In the genomic region with DNA sequence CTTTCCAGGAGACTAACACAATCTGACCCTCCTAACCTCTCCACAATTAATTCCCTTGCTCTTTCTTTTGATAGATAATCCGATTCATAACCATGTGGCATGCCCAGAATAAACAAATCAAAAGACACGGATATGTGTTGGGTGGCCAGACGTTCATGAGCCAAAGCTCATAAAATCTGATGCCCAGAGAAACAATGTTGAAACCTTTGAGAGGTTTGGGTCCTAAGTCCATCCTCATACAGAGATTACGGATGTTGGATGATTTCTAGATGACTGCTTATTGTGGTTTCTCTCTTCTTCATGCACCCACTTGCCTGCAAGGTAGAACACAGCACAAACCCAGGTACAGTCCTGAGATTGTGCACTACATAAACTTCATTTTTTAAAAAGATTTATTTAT, we compare ENCODE assay signal across 21 mouse cellular contexts. TPM values are rescaled to one million over a fixed set of nuclear protein-coding genes. Genes with fewer than 3 reads are reported as not detected.
A peak's percentile ranks its signal among the peaks of the same experiment; 100 is the strongest.
DNase-seq lines count a peak whose midpoint lies in the region; ATAC-seq and TF ChIP-seq lines count a peak whose summit lies in the region.
"Had no signal": no experiment of that assay in that cellular context is flagged by ENCODE, and none has a peak within 500 bp of the region (broad histone marks: within the 10 kb centered on the region; RNA-seq: fewer than 3 reads in every experiment).

No protein-coding gene starts in this region.

- H3K4me1 ChIP-seq in intestine, embryonic 16.5 days (ENCODE audit: control insufficient read depth, insufficient read depth, low read length) = peaks cover 4% of the 10 kb centered on the region; the same call in 1 of the 2 replicates
- peaks cover under 1% of the 10 kb centered on the region; the same call in 1 of the 2 replicates for H3K4me1 ChIP-seq in intestine, embryonic 15.5 days (replicated peaks)
- H3K4me1 ChIP-seq in liver, adult 2 months (ENCODE audit: control insufficient read depth, insufficient read depth, low read length) = peaks cover 19% of the 10 kb centered on the region
- H3K4me1 ChIP-seq in intestine, postnatal 0 days (replicated peaks; ENCODE audit: control insufficient read depth, insufficient read depth, low read length) = no peaks in the 10 kb centered on the region
- peaks cover 10% of the 10 kb centered on the region; the same call in 1 of the 2 replicates for H3K4me1 ChIP-seq in small intestine, adult 2 months (ENCODE audit: control insufficient read depth, insufficient read depth, insufficient read length, low read length)

- H3K27me3 ChIP-seq in intestine, embryonic 16.5 days (replicated peaks; ENCODE audit: control insufficient read depth, insufficient read depth, low read length) = no peaks in the 10 kb centered on the region
- no peaks in the 10 kb centered on the region for H3K27me3 ChIP-seq in intestine, embryonic 15.5 days (replicated peaks)
- H3K27me3 ChIP-seq in liver, adult 2 months (ENCODE audit: control insufficient read depth, insufficient read depth, low read length) = no peaks in the 10 kb centered on the region
- H3K27me3 ChIP-seq in intestine, postnatal 0 days (replicated peaks; ENCODE audit: control insufficient read depth, insufficient read depth, low read length) = no peaks in the 10 kb centered on the region
- no peaks in the 10 kb centered on the region for H3K27me3 ChIP-seq in small intestine, adult 2 months (ENCODE audit: control insufficient read depth, insufficient read depth, low read length)
- H3K27me3 ChIP-seq: CH12.LX, Patski had no signal

- peaks cover 28% of the 10 kb centered on the region; the same call in 1 of the 2 replicates for H3K79me2 ChIP-seq in liver, adult 2 months (ENCODE audit: control insufficient read depth, insufficient read depth, low read length)

- peak; percentile 18 for ATAC-seq in intestine, embryonic 16.5 days
- no peak; the same call in 1 of the 2 replicates for ATAC-seq in intestine, embryonic 15.5 days
- peak; percentile 62 for ATAC-seq in intestine, postnatal 0 days
- ATAC-seq: activated CD4-positive, CD25-positive, alpha-beta regulatory T cell, adult 4 months; CD4-positive, CD25-positive, alpha-beta regulatory T cell, adult 4 months; Patski had no signal

- DNase-seq in liver, adult 2 months (ENCODE audit: extremely low read depth, low read depth, low spot score) = peak; percentile 96
- no peak for DNase-seq in liver
- no peak for DNase-seq in gastrocnemius, postnatal 14 days
- no peak for DNase-seq in ovary, postnatal 14 days (ENCODE audit: low spot score)
- DNase-seq: adrenal gland, adult 2 months; adrenal gland, adult 8-10 months; adrenal gland, postnatal 10 days; adrenal gland, postnatal 14 days; adrenal gland, postnatal 25 days; adrenal gland, postnatal 36 days; B cell, adult 2 months; cerebellum, adult 11 months; cerebellum, adult 11-12 months had no signal

- no peak overlapping the region for H3K4me2 ChIP-seq in intestine, embryonic 16.5 days (ENCODE audit: low read depth, low read length)
- H3K4me2 ChIP-seq in intestine, embryonic 15.5 days (replicated peaks) = no peak overlapping the region
- no peak overlapping the region for H3K4me2 ChIP-seq in intestine, postnatal 0 days (replicated peaks; ENCODE audit: low read depth)

- WGBS in intestine, embryonic 16.5 days = 69% methylated on average over 4 of the region's 4 CpGs
- 74% methylated on average over 4 of the region's 4 CpGs for WGBS in intestine, embryonic 15.5 days
- 18% methylated on average over 4 of the region's 4 CpGs for WGBS in liver, adult 2 months
- WGBS in intestine, postnatal 0 days = 32% methylated on average over 4 of the region's 4 CpGs
- WGBS in small intestine, adult 2 months = 26% methylated on average over 4 of the region's 4 CpGs

- no peaks in the 10 kb centered on the region for H3K9me3 ChIP-seq in intestine, embryonic 16.5 days (ENCODE audit: control insufficient read depth, low read length)
- H3K9me3 ChIP-seq in intestine, embryonic 15.5 days = no peaks in the 10 kb centered on the region
- H3K9me3 ChIP-seq in intestine, postnatal 0 days (ENCODE audit: control insufficient read depth) = no peaks in the 10 kb centered on the region

- no peak for TF ChIP-seq POLR2A in liver, adult 2 months (IDR thresholded peaks at IDR 0.05; ENCODE audit: extremely low read depth, insufficient read depth, low read length)
- TF ChIP-seq POLR2A in small intestine, adult 2 months (IDR thresholded peaks at IDR 0.05; ENCODE audit: low read depth, low read length) = no peak

- no peak overlapping the region for H3K27ac ChIP-seq in intestine, embryonic 16.5 days (ENCODE audit: low read length)
- H3K27ac ChIP-seq in intestine, embryonic 15.5 days = no peak overlapping the region
- H3K27ac ChIP-seq in liver, adult 2 months (replicated peaks; ENCODE audit: insufficient read depth, low read depth, low read length) = peak overlapping the region; percentile 59
- peak overlapping the region; percentile 11; the same call in 1 of the 2 replicates for H3K27ac ChIP-seq in intestine, postnatal 0 days (ENCODE audit: low read depth, low read length)
- H3K27ac ChIP-seq in small intestine, adult 2 months (ENCODE audit: insufficient read depth, low read depth, low read length) = peak overlapping the region; percentile 34

- no peak overlapping the region for H3K9ac ChIP-seq in intestine, embryonic 16.5 days (ENCODE audit: low read depth, low read length)
- no peak overlapping the region for H3K9ac ChIP-seq in intestine, embryonic 15.5 days
- H3K9ac ChIP-seq in liver, adult 2 months (ENCODE audit: low read depth, low read length) = no peak overlapping the region
- no peak overlapping the region for H3K9ac ChIP-seq in intestine, postnatal 0 days (ENCODE audit: low read depth, low read length)

- H3K36me3 ChIP-seq in intestine, embryonic 16.5 days (ENCODE audit: control insufficient read depth, insufficient read depth, low read length) = no peaks in the 10 kb centered on the region
- peaks cover 3% of the 10 kb centered on the region; the same call in 1 of the 2 replicates for H3K36me3 ChIP-seq in intestine, embryonic 15.5 days
- H3K36me3 ChIP-seq in liver, adult 2 months (ENCODE audit: control insufficient read depth, insufficient read depth, low read length) = peaks cover 22% of the 10 kb centered on the region
- H3K36me3 ChIP-seq in intestine, postnatal 0 days (ENCODE audit: control insufficient read depth, insufficient read depth) = peaks cover 6% of the 10 kb centered on the region
- peaks cover 20% of the 10 kb centered on the region for H3K36me3 ChIP-seq in small intestine, adult 2 months (ENCODE audit: control insufficient read depth, insufficient read depth, low read length)

- no peak overlapping the region for H3K4me3 ChIP-seq in intestine, embryonic 16.5 days (ENCODE audit: low read length)
- H3K4me3 ChIP-seq in intestine, embryonic 15.5 days (replicated peaks) = no peak overlapping the region
- no peak overlapping the region for H3K4me3 ChIP-seq in liver, adult 2 months (ENCODE audit: insufficient read depth, low read depth, low read length)
- no peak overlapping the region for H3K4me3 ChIP-seq in intestine, postnatal 0 days (ENCODE audit: low read depth, low read length)
- no peak overlapping the region for H3K4me3 ChIP-seq in small intestine, adult 2 months (ENCODE audit: low read depth, low read length)

- intact Hi-C loops in gastrocnemius, postnatal 14 days (cut with DNase I; ENCODE audit: low total_unique reads) = loop anchor here (10.0 kb wide), 1 partner anchor 45 kb away; a partner anchor contains a TSS

- no peak for TF ChIP-seq CTCF in liver, adult 2 months (IDR thresholded peaks at IDR 0.05; ENCODE audit: low read depth, low read length)
- no peak for TF ChIP-seq CTCF in intestine, postnatal 0 days (IDR thresholded peaks at IDR 0.05; ENCODE audit: low read depth)
- no peak for TF ChIP-seq CTCF in small intestine, adult 2 months (IDR thresholded peaks at IDR 0.05; ENCODE audit: extremely low read depth, insufficient read length, insufficient replicate concordance, low read depth, low read length)

RNA-seq across cellular contexts. Expression of a gene that starts 7.6 kb away (rescaled TPM):
- polyA plus RNA-seq in intestine, embryonic 16.5 days (2015; fragmentation: Nextera tagmentation; extraction: Ambion mirVana) = 104 and 115 TPM in 2 replicates
- polyA plus RNA-seq in intestine, embryonic 15.5 days (2015; fragmentation: Nextera tagmentation; extraction: Ambion mirVana) = 98.6 and 101 TPM in 2 replicates
- total RNA-seq in liver, adult 2 months (2014; rRNA removed) = 241 and 247 TPM in 2 replicates
- 183 and 205 TPM in 2 replicates for polyA plus RNA-seq in liver, adult 2 months (2012; rRNA removed)
- polyA plus RNA-seq in intestine, postnatal 0 days (2015; fragmentation: Nextera tagmentation; extraction: Ambion mirVana) = 70.4 and 73.9 TPM in 2 replicates
- 96.9 and 124 TPM in 2 replicates for polyA plus RNA-seq in small intestine, adult 2 months (2012; rRNA removed)
- 10 to 100 TPM; 54.4 to 54.5 TPM for total RNA-seq in gastrocnemius, postnatal 14 days (2021)

RNA-seq across cellular contexts. Expression of a gene that starts 50.1 kb away (rescaled TPM):
- polyA plus RNA-seq in intestine, embryonic 16.5 days (2015; fragmentation: Nextera tagmentation; extraction: Ambion mirVana) = 27.0 and 27.2 TPM in 2 replicates
- polyA plus RNA-seq in intestine, embryonic 15.5 days (2015; fragmentation: Nextera tagmentation; extraction: Ambion mirVana) = 29.7 and 29.9 TPM in 2 replicates
- 33.5 and 37.3 TPM in 2 replicates for total RNA-seq in liver, adult 2 months (2014; rRNA removed)
- polyA plus RNA-seq in liver, adult 2 months (2012; rRNA removed) = 6.8 and 8.6 TPM in 2 replicates
- polyA plus RNA-seq in intestine, postnatal 0 days (2015; fragmentation: Nextera tagmentation; extraction: Ambion mirVana) = 19.7 and 23.9 TPM in 2 replicates
- polyA plus RNA-seq in small intestine, adult 2 months (2012; rRNA removed) = 1.7 and 2.6 TPM in 2 replicates
- total RNA-seq in gastrocnemius, postnatal 14 days (2021) = 10 to 100 TPM; 26.6 to 33.8 TPM

Comparison
In these comparisons a context has a peak if more than half of its experiments do, and no peak if none do; other contexts are left out.
1. H3K27ac ChIP-seq: peak in liver, adult 2 months (single experiment), intestine, postnatal 0 days (single experiment) and small intestine, adult 2 months (single experiment); none in intestine, embryonic 16.5 days (single experiment) and intestine, embryonic 15.5 days (single experiment).